Mouse (Mus musculus) thymus, adult 2 months (tissue): Measurements from ENCODE around the gene Tctex1d1. TPM values are rescaled to one million over a fixed set of nuclear protein-coding genes. Genes with fewer than 3 reads are reported as not detected.

Source experiments
- DNase-seq: peaks from one replicate; pipeline ENCODE4 v3.0.0; 2021
- H3K27ac ChIP-seq: fragments of 200-500 bp; 2 replicates; pipeline ENCODE4 v1.5.1; 2012; ENCODE audit warnings: low read length, control low read depth; ENCODE audit not compliant: control insufficient read depth, insufficient read depth
- H3K27me3 ChIP-seq: fragments of 200-500 bp; 2 replicates; pipeline ENCODE4 v1.6.1; 2012; ENCODE audit warnings: mild to moderate bottlenecking, low read length, moderate library complexity, mixed read lengths; ENCODE audit not compliant: control insufficient read depth, insufficient read depth
- H3K36me3 ChIP-seq: fragments of 200-500 bp; 2 replicates; pipeline ENCODE4 v1.6.1; 2012; ENCODE audit warnings: mild to moderate bottlenecking, low read length, moderate library complexity; ENCODE audit not compliant: control insufficient read depth, insufficient read depth
- H3K4me1 ChIP-seq: fragments of 200-500 bp; replicated peaks from 2 replicates; pipeline ENCODE4 v1.6.1; 2012; ENCODE audit warnings: low read length; ENCODE audit not compliant: control insufficient read depth, insufficient read depth
- H3K4me3 ChIP-seq: fragments of 200-500 bp; 2 replicates; pipeline ENCODE4 v1.5.1; 2012; ENCODE audit warnings: mild to moderate bottlenecking, low read length, control low read depth, moderate library complexity; ENCODE audit not compliant: control insufficient read depth, insufficient read depth
- CTCF ChIP-seq: fragments of 200-500 bp; IDR thresholded peaks from 2 replicates; pipeline ENCODE4 v1.5.1; 2012; ENCODE audit warnings: mild to moderate bottlenecking, control low read depth, low read length, moderate library complexity, borderline replicate concordance; ENCODE audit not compliant: control insufficient read depth, poor library complexity, insufficient read depth; ENCODE audit errors: extremely low read depth
- POLR2A ChIP-seq: fragments of 200-500 bp; IDR thresholded peaks from 2 replicates; pipeline ENCODE4 v1.6.1; 2012; ENCODE audit warnings: mild to moderate bottlenecking, low read length, control low read depth, moderate library complexity; ENCODE audit not compliant: control insufficient read depth, poor library complexity, insufficient read depth; ENCODE audit errors: extremely low read depth
- WGBS: fragments of 180-500 bp; shearing (Covaris S2); methylation state at CpG from one replicate; pipeline ENCODE4 v1.1.7; 2018; 5-methylcytosine and 5-hydroxymethylcytosine counted together
- polyA plus RNA-seq: library from polyadenylated mRNA; depleted of rRNA; stranded (reverse); fragments of >200 nt; gene quantifications from 2 replicates; pipeline ENCODE4 v1.2.3, GENCODE M21; 2012

Tctex1d1 gene
- polyA plus RNA-seq, 1 experiment: 18.1 TPM

DNA sequence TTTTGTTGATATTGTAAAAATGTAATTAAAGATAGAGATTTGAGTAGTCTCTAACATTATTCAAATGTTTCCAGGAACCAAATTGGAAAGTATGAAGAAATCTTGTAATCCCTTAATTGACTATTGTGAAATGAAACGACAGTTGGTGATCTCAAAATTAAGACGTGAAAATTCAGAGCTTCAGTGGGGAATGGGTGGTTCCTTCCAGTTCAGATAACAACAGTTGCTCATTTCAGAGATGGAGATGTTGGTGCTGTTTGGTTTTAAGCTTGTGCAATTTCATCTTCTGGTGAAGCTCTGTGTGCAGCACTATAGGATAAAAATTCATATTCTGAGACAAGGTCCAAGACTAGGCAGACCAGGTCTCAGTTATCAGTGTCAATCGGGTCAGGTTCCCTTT, 6.3 kb upstream of the Tctex1d1 start:
- WGBS: 86% methylated on average over 3 of the region's 3 CpGs
- Histone ChIP-seq H3K4me1 (peaks cover 9% of the 10 kb centered on the region), H3K27ac (no peak overlapping the region), H3K36me3 (no peaks in the 10 kb centered on the region), H3K27me3 (no peaks in the 10 kb centered on the region), H3K4me3 (no peak overlapping the region)
- no peak for DNase-seq
- no peak for TF ChIP-seq CTCF
- TF ChIP-seq POLR2A: no peak

DNA sequence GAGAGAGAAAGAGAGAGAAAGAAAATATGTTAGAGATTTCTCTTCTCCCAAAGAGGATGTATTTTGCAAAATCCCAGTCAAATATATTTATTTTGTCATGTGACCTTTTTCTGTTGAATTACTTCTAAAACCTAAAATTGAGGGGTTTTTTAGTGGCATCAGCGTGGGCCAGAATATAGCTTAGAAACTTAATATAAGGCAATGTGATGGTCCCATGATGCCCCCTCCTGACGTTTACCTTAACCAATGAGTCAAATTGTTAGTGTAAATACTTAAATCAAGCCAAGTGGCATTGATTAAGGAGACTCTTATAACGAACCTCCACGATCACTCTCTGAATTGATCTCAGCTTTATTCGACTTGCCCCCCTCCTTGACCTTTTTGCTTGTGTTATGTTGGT, 4.2 kb upstream of the Tctex1d1 start:
- no peaks in the 10 kb centered on the region for H3K27me3 ChIP-seq
- no peak for TF ChIP-seq POLR2A
- H3K36me3 ChIP-seq: no peaks in the 10 kb centered on the region
- no peak overlapping the region for H3K4me3 ChIP-seq
- 88% methylated on average over 5 of the region's 5 CpGs for whole genome bisulfite sequencing
- peaks cover 11% of the 10 kb centered on the region for H3K4me1 ChIP-seq
- no peak for DNase-seq
- H3K27ac ChIP-seq: no peak overlapping the region

DNA sequence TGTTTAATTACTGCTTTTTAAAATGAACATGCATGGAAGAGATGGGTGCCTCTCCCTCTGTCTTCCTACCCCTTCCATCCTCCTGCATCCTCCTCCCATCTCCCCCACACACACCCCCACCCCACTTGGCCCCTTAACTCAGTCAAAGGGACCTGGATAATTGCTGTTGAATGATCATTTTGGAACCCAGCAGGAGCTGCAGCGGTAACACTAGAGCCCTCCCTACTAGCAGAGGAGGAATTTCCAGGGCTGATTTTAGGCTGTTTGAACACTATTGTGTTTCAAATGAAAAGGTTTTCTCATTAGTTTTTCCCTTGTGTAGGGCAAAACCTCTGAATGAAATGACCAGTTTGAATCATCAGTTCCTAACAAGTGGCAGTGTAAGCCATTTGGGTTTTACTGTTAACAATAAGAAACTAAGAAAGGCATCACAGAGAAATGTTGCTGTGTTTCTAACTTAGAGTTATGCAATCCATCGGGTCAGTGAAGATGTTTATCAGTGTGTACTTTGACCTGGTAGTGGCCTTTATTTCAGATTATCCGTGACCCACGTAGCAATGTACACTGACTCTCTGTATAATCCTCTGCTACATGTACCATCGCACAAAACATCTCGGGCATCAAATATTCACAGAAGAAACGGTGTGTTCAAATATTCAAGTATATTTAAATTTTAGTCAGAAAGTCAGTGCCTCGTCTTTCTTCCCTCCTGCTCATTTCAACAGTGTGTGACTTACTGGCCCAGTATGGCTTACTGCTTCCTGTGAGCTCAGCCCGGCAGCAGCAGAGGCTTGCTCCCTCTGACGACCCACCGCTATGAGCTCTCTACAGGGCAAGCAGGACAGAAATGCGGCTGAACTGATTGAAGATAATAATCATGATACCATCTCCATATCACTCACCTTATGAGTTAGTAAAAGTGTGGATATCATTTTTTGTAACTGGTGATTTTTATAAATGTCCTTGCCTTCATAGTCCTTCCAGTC, 1.8 kb upstream of the Tctex1d1 start:
- peaks cover 9% of the 10 kb centered on the region for H3K4me1 ChIP-seq
- H3K27me3 ChIP-seq: no peaks in the 10 kb centered on the region
- TF ChIP-seq POLR2A: no peak
- TF ChIP-seq CTCF: no peak
- 91% methylated on average over 12 of the region's 12 CpGs for WGBS
- H3K36me3 ChIP-seq: no peaks in the 10 kb centered on the region
- no peak overlapping the region for H3K4me3 ChIP-seq
- no peak for DNase-seq
- H3K27ac ChIP-seq: no peak overlapping the region

DNA sequence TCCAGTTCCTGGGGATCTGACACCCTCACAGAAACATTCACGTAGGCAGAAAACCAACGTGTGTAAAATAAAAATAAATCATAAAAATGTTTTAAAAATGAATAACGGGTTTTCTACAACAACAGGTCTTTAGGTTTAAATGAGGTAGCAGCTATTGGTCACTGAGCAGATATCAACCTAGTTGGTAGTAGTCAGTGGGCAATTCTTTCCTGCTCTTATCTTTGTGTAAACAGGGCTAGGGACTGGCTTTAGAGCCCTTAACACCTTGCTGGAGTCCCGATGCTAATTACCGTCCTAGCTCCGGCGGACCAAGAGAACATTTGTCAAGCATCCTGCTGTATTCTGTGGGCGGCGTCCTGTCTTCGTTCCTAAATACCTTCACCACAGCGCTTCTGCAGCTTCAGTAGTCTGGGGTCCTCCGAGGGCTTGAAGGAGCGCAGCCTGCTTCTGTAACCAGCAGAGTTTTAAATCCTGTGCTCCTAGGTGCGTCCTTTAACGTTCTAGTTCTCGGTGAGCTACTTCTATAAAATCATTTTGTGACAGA, 556 bp upstream of the Tctex1d1 start:
- peaks cover 14% of the 10 kb centered on the region for H3K4me1 ChIP-seq
- H3K36me3 ChIP-seq: no peaks in the 10 kb centered on the region
- no peaks in the 10 kb centered on the region for H3K27me3 ChIP-seq
- 48% methylated on average over 16 of the region's 16 CpGs for WGBS
- TF ChIP-seq POLR2A: no peak
- no peak for TF ChIP-seq CTCF
- H3K27ac ChIP-seq: no peak overlapping the region
- no peak for DNase-seq
- no peak overlapping the region for H3K4me3 ChIP-seq

DNA sequence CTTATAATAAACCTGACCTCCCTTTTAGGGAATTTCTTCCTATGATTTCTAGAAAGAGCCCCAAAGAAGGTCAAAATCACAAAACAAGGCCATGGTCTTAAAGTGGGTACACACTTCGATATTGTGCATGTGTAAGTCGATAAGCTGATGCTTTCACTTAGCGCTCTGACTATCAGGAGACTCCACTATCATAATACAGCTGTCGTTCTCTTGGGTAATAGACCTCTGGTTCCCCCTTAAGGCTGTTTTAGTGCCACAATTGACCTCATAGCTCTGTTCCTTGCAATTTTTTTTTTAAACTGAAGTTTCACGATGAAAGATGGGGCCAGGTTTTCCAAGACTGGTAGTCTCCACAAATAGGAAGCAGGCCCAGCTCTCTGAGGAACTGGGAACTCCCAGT, 979 bp downstream of the Tctex1d1 start:
- WGBS: 25% methylated on average over 5 of the region's 5 CpGs
- no peak overlapping the region for H3K4me3 ChIP-seq
- DNase-seq: no peak
- H3K36me3 ChIP-seq: no peaks in the 10 kb centered on the region
- H3K4me1 ChIP-seq: peaks cover 18% of the 10 kb centered on the region
- TF ChIP-seq CTCF (no peak), POLR2A (no peak)
- no peaks in the 10 kb centered on the region for H3K27me3 ChIP-seq
- H3K27ac ChIP-seq: no peak overlapping the region

DNA sequence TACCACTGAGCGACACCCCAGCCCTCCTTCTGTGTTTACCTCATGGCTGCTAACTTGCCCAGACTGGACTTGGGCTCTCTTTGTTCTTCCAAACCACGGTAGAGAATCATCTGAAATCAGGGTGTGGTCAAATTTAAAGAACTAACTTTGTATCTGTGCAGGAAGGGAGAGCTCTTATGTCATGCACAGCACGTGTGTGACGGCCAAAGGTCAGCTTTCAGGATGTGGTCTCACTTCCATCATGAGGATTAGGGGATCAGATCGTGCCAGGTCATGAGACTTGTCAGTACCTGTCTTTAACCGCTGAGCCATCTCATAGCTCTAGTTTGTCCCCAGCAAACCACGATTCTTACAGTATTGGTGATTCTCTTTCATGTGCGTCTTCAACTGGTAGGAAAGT, 3.3 kb downstream of the Tctex1d1 start:
- DNase-seq: no peak
- no peak overlapping the region for H3K4me3 ChIP-seq
- H3K27me3 ChIP-seq: no peaks in the 10 kb centered on the region
- H3K27ac ChIP-seq: no peak overlapping the region
- H3K4me1 ChIP-seq: peaks cover 18% of the 10 kb centered on the region
- WGBS: 74% methylated on average over 8 of the region's 8 CpGs
- no peak for TF ChIP-seq CTCF
- no peak for TF ChIP-seq POLR2A
- H3K36me3 ChIP-seq: no peaks in the 10 kb centered on the region
